Mouse (Mus musculus) layer of hippocampus, adult 9-11 months (tissue): Measurements from ENCODE around the gene Dntt.

Experiments
- DNase-seq: peaks from one replicate; pipeline ENCODE4 v3.0.0; 2022

Gene Dntt

DNA sequence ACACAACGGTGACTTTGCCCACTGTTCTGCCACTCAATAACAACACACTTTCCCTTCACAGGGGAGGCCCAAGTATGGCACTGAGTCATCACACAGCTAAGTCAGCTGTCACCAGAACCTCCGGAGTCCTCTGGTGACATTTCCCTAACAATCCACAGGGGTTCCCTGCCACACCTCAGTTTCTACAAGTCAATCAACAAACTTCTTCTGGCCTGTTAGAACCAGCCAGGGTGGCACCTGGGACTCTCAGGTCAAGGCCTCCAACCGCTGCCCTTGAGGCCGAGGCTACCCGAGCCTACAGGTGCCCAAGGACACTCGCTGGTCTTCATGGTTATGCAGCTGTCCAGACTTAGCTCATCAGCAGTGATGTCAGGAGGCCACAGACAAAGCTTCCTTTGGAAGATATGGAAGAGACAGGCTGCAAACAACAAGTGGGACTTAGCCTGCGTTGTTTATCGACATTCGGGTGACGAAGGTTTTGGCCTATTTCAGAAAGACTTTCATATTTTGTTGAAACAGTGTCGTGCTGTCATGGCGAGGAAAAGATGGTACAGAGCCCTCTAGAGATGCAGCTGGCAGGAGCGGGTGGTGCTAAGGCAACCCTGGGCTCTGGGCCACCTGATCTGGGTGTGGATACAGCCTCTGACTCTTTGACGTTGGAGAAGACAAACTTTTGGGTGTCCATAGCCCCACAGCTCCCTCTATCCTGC is 44.8 kb downstream of the Dntt start:
- DNase-seq = peak; percentile 84

DNA sequence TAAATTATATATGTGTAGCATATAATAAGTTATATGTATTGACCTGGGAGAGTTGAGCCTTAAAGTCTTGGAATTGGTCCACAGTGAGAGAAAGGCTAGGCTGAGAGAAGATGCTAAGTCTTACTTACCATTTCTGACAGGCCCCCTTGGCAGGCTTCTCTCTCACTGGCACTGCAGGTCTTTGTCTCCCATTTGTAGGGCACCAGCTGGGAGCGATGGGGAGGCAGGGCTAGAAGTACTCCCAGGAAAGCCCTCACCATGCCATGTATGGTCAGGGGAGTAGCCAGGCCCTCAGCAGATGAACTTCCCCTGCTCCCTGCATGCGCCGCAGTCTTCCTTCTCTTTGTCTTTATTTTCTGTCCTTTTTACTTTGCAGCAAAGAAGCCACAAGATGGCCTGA is 47.8 kb downstream of the Dntt start, which contains the start of gene Opalin:
Opalin (minus strand) TSS at position 208 of the 400 bp plus-strand sequence.
- peak; percentile 72 for DNase-seq

DNA sequence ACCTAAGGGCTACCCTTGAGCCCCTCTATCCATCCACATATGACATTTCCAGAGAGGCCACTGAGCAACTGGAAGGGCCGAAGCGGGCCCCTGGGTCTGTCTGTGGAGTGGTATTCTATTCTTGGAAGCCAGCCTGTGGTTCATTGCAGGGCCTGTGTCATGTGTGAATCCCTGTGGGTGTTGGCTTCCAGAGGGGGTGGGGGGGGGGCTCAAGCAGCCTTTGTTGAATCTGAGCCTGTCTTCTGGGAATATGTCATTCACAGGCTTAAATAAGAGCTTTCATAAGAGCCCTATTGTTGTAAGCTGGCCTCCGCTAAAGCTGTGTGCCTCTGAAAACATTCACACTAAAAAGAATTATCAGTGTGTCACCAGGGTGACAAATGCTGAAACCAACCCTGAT is 52.5 kb downstream of the Dntt start:
- peak; percentile 52 for DNase-seq

DNA sequence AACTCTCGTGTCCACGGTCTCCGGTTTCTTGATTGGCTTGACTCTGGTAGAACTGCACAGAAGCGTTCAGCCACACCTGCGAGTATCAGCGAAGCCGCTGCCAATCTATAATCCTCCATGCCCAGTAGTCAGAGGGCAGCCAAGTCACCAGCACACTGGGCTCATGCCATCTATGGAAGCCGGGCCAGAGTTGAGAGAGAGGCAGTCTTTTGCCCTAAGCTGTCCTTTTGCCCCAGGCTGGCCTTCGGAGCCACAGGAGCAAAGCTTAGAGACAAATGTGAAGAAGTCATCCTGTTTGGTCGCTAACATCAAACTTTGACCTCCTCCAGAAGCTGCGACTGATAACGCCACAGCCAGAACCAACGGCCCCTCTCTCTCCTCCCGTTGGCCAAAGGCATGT is 54.6 kb downstream of the Dntt start:
- DNase-seq = no peak

DNA sequence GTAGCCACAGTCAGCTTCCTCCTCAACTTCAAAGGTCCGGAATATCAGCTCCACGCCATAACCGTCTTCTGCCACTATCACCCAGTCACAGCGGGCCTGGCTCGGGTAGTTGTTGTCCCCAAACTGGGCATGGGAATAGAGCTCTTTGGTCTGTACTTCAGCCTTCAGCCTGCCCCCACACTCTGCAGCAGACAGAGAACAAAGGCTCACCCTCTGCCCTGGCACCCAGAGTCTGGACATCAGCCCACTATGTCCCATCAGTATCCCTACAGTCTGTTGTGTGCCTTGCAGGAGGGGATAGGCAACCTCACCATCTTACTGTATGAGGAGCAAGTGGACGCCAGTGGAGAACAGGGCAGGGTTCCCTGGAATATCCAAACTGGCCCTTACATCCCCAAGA is 57.2 kb downstream of the Dntt start:
- peak; percentile 77 for DNase-seq

DNA sequence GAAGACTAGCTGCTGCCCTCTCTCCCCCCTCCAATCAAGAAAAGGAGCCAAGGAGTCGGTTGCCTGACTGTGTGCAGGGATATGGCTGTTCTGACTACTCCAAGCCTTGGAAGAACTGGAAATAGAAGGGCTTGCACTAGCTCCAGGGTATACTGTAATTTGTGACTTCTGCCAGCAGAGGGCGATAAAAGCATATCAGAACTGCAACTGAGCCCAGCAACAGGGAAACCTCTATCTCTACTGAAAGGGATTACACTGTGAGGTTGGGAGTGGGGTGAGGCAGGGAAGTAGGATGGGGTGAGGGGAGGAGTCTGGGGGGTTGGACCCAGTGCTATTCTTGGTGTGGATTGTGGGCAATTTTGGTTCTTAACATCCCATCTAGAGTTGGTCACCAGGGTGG is 57.6 kb downstream of the Dntt start:
- DNase-seq = peak; percentile 87

DNA sequence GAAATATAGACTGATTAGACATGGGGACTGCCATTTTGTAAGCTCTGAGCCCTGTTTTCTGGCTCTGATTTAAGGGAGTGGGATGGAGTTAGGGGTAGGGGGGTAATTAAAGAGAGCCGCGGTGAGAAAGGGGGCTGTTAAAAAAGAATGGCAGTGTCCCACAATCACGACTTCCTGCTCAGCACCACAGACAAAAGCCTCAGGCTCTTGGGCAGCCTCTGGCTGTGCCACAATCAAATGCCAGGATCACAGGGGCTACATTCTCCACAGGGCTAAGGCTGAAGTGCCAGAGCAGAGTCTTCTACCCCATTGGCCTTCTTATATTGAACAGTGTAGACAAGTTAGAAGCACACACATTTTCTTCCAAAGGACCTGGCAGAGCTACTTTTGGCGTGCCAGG is 58.8 kb downstream of the Dntt start:
- no peak for DNase-seq

DNA sequence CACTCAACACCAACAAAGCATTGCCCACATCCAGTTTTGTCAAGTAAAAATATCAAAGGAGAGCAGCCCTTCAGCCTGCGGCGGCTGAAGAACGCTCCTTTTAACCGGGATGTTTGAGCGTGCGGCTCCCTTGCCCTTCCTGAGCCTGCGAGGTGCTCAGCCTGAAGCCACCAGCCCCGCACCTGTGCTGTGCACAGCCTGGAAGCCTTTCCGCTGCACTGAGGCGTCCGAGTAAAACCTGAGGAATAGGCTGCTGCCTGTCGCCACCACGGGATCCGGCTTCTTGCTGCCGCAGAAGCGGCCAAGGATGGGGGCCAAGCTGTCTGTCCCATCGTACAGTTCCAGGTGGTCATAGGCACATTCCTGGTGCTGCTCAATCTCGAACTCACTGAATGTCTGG is 59.4 kb downstream of the Dntt start:
- DNase-seq = no peak

DNA sequence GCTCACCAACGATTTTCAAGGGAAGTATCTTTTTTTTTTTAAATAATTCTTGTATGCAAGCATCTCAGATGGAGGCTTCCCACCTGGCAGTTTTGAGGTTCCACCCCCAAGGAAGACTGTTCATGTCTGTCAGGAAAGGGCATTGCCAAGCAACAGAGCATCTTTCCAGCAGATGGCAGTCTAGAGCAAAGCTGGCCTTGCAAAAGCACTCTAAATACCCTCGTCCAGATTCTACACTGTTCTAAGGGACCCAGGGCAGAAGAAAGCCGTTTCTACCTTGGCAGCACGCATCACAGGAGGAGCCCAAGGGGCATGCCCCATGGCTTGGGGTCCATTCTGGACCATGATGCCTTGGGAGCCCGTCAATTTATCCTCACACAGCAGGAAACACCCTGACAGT is 60.8 kb downstream of the Dntt start:
- DNase-seq = peak; percentile 57

DNA sequence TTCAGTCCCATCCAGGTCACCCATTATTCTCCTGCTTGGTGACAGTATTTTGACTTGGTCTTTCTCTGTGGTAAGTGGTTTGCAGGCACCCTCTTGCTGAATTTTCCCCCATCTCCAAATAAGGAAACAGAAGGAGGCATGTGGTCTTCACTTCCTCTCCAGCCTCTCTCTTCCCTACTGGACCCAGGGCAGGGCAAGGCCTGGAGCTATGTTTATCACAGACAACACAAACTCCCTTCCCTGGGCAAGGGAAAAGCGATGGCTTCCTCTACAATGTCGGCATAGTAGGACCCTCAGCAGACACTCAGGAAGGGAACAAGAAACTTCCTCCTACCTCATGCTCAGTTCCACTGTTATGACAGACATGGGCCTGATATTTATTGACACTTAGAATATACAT is 62.8 kb downstream of the Dntt start:
- no peak for DNase-seq

DNA sequence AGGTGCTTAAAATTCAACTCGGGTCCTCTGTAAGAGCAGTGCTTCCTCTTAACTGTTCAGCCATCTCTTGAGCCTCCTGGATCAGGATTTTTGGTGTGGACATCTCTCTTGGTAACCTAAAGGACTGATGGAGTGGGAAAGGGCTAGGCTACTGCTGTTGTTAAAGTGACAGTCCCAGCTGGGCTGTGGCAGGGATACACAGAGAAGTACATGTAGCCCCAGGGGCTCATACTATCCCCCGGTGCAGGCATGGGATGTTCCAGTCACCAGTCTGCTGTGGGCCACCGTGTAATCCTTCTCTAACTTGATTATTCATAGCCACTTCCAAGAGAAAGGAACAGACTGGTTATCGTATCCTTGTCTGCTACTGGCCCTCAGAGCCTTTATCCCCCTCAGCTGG is 68.0 kb downstream of the Dntt start:
- no peak for DNase-seq

DNA sequence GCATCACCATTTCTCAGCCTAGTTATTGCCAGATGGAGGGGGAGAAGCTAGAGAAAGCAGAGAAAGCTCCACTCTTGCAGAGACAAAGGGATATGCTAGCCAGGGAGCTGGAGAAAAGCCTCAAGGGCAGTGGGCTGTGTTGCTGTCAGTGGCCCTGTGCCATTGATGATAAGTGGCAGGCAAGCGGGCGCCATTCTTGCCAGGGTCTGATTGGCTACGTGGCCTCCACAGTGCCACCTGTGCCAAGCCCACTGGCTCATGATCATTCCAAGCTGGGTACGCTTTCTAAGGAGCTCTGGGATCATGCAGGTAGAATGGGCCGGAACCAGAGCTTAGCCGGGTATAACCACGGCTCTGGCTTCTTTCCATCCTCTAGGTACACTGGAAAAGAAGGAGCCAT is 71.8 kb downstream of the Dntt start:
- no peak for DNase-seq

DNA sequence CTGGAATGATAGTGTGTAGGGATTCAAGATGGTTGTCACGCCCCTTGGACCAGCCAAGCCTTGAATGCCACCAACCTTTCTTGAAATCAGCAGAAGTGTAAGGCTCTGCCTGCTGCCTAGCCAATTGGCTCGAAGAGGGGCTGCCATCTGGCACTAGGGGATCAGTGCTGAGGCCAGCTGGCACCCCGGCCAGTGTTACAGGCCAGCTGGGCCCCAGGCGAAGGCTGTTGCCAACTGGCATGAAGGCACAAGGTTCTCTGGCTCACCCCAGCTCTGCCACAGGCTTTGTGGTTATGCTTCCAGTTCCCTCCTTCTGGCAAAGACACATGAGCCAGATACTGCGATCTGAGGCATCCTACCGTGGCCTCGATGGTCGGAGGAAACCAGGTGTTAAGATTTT is 72.3 kb downstream of the Dntt start:
- peak; percentile 85 for DNase-seq

DNA sequence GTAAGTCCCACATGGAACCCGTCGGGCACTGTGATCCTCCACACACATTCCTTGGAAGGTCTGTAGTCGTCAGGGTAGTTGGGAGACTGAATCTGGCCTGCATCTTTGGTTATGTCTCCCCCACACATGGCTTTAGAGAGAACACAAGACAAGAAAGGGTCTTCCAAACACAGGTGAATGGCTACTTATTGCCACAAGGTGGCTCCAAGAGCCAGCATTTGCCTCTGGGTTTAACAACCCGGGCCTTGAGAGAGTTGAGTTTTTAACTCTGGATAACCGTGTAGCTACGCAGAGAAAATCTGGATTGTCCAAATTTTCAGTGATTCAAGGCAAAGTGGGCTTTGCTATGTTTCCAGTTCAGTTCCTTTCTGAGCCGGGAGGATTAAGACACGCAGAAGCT is 75.8 kb downstream of the Dntt start:
- no peak for DNase-seq

DNA sequence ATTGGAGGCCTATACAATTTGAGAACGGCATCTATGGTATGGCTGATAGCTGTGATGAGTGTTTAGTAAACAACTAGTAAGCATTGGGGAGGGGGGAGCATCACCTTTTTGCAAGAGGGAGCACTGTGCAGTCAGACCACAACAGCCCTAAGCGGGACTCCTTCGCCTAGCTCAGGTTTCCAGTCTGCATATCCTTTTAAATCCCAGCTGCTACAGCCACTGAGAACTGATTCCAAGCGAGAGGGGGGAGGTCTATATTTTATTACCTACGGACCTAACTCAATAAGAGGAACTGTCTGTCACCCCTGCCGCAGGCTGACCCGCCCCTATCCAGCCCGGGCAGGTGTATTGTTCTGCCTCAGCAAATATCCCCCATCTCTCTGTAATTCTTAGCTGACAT is 78.5 kb downstream of the Dntt start:
- DNase-seq = no peak

DNA sequence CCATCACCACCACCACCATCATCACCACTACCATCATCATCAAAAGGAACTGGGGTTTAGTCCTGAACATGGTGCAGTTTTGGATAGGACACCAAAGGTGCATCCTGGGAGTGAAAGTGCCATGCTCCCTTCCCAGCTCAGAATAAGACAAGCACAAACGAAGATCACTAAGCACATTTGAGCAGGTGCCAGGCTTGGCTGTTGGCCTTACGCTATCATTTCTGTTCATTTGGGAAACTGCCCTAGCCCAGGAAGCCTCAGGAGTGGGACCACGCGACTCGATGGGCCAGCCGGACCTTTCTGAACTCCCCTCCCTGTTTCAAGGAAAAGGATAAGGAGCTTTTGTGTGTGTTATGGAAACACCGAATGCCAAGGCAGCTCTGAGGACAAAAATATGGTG is 79.6 kb downstream of the Dntt start:
- no peak for DNase-seq
